Mouse (Mus musculus): Measurements from ENCODE around the gene Ptprs. TPM values are rescaled to one million over a fixed set of nuclear protein-coding genes. Genes with fewer than 3 reads are reported as not detected.

Gene Ptprs
- polyA plus RNA-seq, 1 experiment = 57.5 TPM

- H3K27ac ChIP-seq (ENCODE audit: insufficient read depth, low read length) = no peak overlapping the region
- no peaks in the 10 kb centered on the region for H3K36me3 ChIP-seq (ENCODE audit: control insufficient read depth, insufficient read depth, low read length)
- no peak for DNase-seq (ENCODE audit: low read depth in 1 of 2, low spot score in 2 of 2)
- H3K4me1 ChIP-seq (ENCODE audit: control insufficient read depth, insufficient read depth, insufficient read length) = peaks cover 2% of the 10 kb centered on the region; the same call in 1 of the 2 replicates
- H3K4me3 ChIP-seq (ENCODE audit: extremely low read depth, insufficient read depth, insufficient read length) = no peak overlapping the region
- peaks cover 13% of the 10 kb centered on the region for H3K27me3 ChIP-seq (ENCODE audit: control insufficient read depth, insufficient read depth, low read length)
- WGBS = 27% methylated on average over 29 of the region's 29 CpGs
- TF ChIP-seq CTCF (IDR thresholded peaks at IDR 0.05; ENCODE audit: extremely low read depth, insufficient read depth, insufficient read length, insufficient replicate concordance) (no peak), POLR2A (IDR thresholded peaks at IDR 0.05; ENCODE audit: low read depth, low read length) (no peak)
Observed at GRCm38 (mm10) chr17:56511707-56512090, 35.4 kb upstream of the Ptprs start.

GRCm38 (mm10) chr17:56510970-56511706, 34.9 kb upstream of the Ptprs start:
- peaks cover 13% of the 10 kb centered on the region for H3K27me3 ChIP-seq (ENCODE audit: control insufficient read depth, insufficient read depth, low read length)
- DNase-seq (ENCODE audit: low read depth in 1 of 2, low spot score in 2 of 2) = no peak

GRCm38 (mm10) chr17:56510473-56510969, 34.2 kb upstream of the Ptprs start:
- TF ChIP-seq CTCF (IDR thresholded peaks at IDR 0.05; ENCODE audit: extremely low read depth, insufficient read depth, insufficient read length, insufficient replicate concordance) = no peak
- TF ChIP-seq POLR2A (IDR thresholded peaks at IDR 0.05; ENCODE audit: low read depth, low read length) = no peak
- Histone ChIP-seq H3K4me1 (ENCODE audit: control insufficient read depth, insufficient read depth, insufficient read length) (peaks cover 2% of the 10 kb centered on the region; the same call in 1 of the 2 replicates), H3K27me3 (ENCODE audit: control insufficient read depth, insufficient read depth, low read length) (peaks cover 13% of the 10 kb centered on the region), H3K4me3 (ENCODE audit: extremely low read depth, insufficient read depth, insufficient read length) (no peak overlapping the region), H3K36me3 (ENCODE audit: control insufficient read depth, insufficient read depth, low read length) (no peaks in the 10 kb centered on the region), H3K27ac (ENCODE audit: insufficient read depth, low read length) (no peak overlapping the region)
- 30% methylated on average over 27 of the region's 27 CpGs for WGBS
- no peak for DNase-seq (ENCODE audit: low read depth in 1 of 2, low spot score in 2 of 2)

More at GRCm38 (mm10) chr17:56510970-56511706, 34.9 kb upstream of the Ptprs start:
- peaks cover 2% of the 10 kb centered on the region; the same call in 1 of the 2 replicates for H3K4me1 ChIP-seq (ENCODE audit: control insufficient read depth, insufficient read depth, insufficient read length)
- no peak overlapping the region for H3K4me3 ChIP-seq (ENCODE audit: extremely low read depth, insufficient read depth, insufficient read length)
- no peak for TF ChIP-seq POLR2A (IDR thresholded peaks at IDR 0.05; ENCODE audit: low read depth, low read length)
- TF ChIP-seq CTCF (IDR thresholded peaks at IDR 0.05; ENCODE audit: extremely low read depth, insufficient read depth, insufficient read length, insufficient replicate concordance) = no peak
- no peaks in the 10 kb centered on the region for H3K36me3 ChIP-seq (ENCODE audit: control insufficient read depth, insufficient read depth, low read length)
- WGBS = 12% methylated on average over 60 of the region's 60 CpGs
- H3K27ac ChIP-seq (ENCODE audit: insufficient read depth, low read length) = no peak overlapping the region

- H3K27ac ChIP-seq (ENCODE audit: insufficient read depth, low read length) = no peak overlapping the region
- WGBS = 30% methylated on average over 33 of the region's 37 CpGs
- no peaks in the 10 kb centered on the region for H3K36me3 ChIP-seq (ENCODE audit: control insufficient read depth, insufficient read depth, low read length)
- peaks cover 2% of the 10 kb centered on the region; the same call in 1 of the 2 replicates for H3K4me1 ChIP-seq (ENCODE audit: control insufficient read depth, insufficient read depth, insufficient read length)
- no peak for DNase-seq (ENCODE audit: low read depth in 1 of 2, low spot score in 2 of 2)
- TF ChIP-seq CTCF (IDR thresholded peaks at IDR 0.05; ENCODE audit: extremely low read depth, insufficient read depth, insufficient read length, insufficient replicate concordance) = no peak
- no peak for TF ChIP-seq POLR2A (IDR thresholded peaks at IDR 0.05; ENCODE audit: low read depth, low read length)
- H3K4me3 ChIP-seq (ENCODE audit: extremely low read depth, insufficient read depth, insufficient read length) = no peak overlapping the region
- H3K27me3 ChIP-seq (ENCODE audit: control insufficient read depth, insufficient read depth, low read length) = peaks cover 13% of the 10 kb centered on the region
Observed at GRCm38 (mm10) chr17:56509707-56510472, 33.6 kb upstream of the Ptprs start.

- Histone ChIP-seq H3K4me1 (ENCODE audit: control insufficient read depth, insufficient read depth, insufficient read length) (peaks cover 2% of the 10 kb centered on the region; the same call in 1 of the 2 replicates), H3K4me3 (ENCODE audit: extremely low read depth, insufficient read depth, insufficient read length) (no peak overlapping the region), H3K27ac (ENCODE audit: insufficient read depth, low read length) (no peak overlapping the region), H3K36me3 (ENCODE audit: control insufficient read depth, insufficient read depth, low read length) (no peaks in the 10 kb centered on the region), H3K27me3 (ENCODE audit: control insufficient read depth, insufficient read depth, low read length) (peaks cover 12% of the 10 kb centered on the region)
- WGBS = 82% methylated on average over 10 of the region's 10 CpGs
- no peak for DNase-seq (ENCODE audit: low read depth in 1 of 2, low spot score in 2 of 2)
- no peak for TF ChIP-seq POLR2A (IDR thresholded peaks at IDR 0.05; ENCODE audit: low read depth, low read length)
- TF ChIP-seq CTCF (IDR thresholded peaks at IDR 0.05; ENCODE audit: extremely low read depth, insufficient read depth, insufficient read length, insufficient replicate concordance) = no peak
Observed at GRCm38 (mm10) chr17:56509021-56509640, 32.8 kb upstream of the Ptprs start.

Measured in spleen, adult 2 months (tissue).